Mouse (Mus musculus) liver, adult 2 months (tissue): ENCODE results near the gene Calcoco2.

Experiments used
- CTCF ChIP-seq: fragments of 200-500 bp; IDR thresholded peaks from 2 replicates; pipeline ENCODE4 v1.5.1; 2011; ENCODE audit warnings: low read depth, low read length, control low read depth
- POLR2A ChIP-seq: fragments of 200-500 bp; IDR thresholded peaks from 2 replicates; pipeline ENCODE4 v1.6.1; 2011; ENCODE audit warnings: low read length, control low read depth; ENCODE audit not compliant: insufficient read depth; ENCODE audit errors: extremely low read depth

DNA sequence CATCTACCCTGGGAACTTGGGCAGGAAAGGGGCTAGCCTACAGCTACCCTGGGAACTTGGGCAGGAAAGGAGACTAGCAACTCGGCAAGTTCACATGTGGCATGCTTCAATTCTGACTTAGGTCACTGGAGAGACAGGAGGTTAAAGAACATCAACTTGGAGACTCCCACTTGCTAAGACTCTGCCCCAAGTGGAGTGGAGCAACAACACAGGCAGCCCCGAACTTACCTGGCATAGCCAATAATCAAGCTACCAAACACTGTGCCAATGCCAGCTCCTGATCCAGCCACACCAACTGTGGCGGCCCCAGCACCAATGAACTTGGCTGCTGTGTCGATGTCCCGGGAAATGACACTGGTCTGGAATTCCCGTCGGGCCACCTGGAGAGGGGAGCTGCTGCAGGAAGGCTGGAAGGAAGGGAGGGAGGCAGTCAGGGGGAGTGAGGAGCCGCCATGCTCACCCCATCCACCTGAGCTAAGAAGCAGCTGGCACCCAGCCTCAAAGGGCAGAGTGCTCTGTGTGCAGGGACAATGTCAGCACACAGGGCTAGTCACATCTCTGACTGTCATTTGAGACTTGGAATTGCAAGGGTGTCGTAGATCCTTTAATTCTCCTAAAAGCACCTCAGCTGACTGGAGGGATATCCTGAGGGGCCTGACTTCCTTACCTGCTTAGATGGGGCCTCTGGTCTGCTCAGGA is 38.3 kb downstream of the Calcoco2 start:
- TF ChIP-seq POLR2A (no peak), CTCF (no peak)
